Mouse (Mus musculus): ENCODE measurements around the gene Mydgf. TPM values are rescaled to one million over a fixed set of nuclear protein-coding genes. Genes with fewer than 3 reads are reported as not detected.

Gene Mydgf
- polyA plus RNA-seq, 1 experiment, result 49.9 TPM

DNA sequence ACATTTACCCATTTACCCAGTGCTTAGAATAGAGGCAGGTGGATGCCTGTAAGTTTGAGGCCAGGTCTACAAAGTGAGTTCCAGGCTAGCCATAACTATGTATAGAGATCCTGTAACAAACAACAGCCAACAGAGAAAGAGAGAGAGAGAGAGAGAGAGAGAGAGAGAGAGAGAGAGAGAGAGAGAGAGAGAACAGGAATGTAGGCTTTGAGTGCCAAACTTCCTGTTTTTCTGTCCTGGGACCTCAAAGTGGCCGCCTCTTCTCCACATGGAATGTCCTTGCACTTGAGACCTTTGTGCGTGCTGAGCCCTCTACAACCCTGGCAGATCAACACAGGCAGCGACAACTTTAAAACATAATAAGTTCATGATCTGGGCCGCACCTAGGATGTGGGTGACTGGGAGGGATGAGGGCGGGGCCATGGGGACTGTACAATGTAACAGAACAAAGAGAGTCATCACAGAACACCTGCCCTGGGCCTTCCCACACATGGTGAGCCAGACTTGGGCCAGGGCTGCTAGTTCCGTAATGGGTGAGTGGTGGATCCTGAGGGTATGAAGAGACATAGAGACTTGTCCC, 20.1 kb downstream of the Mydgf start:
- no peak overlapping the region for H3K27ac ChIP-seq (ENCODE audit: control insufficient read depth, insufficient read depth, low read depth, low read length)
- no peak overlapping the region for H3K4me3 ChIP-seq (ENCODE audit: control insufficient read depth, low read depth, low read length)

DNA sequence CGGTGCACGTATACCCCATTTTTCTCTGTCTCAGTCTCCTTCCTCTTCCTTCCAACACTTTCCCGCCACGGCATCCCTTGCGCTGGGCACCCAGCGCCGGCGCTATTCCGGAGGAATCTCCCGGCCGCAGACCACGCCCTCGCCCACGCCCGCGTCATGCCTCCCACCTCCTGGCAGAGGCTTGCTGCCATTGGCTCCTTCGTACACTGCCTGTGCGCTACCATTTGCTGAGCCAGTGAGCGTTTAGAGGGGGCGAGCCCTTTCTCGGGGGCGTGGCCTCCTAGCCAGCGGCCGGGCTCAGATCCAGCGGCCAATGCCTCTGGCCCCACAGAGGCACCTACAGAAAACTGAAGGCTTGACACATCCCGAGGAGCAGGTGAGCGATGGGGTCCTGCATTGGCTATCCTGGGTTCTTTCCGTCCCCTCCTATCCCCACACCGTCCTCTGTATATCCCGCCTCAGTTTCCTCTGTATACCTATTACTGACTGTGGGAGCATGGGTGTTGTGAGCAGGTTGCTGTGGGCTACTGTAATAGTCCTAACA, 21.4 kb downstream of the Mydgf start, which contains the start of gene Tnfaip8l1:
Gene Tnfaip8l1 (plus strand): TSS at position 247 of the 544 bp plus-strand sequence.
- H3K27me3 ChIP-seq (ENCODE audit: control insufficient read depth, insufficient read depth, low read length), result no peaks in the 10 kb centered on the region
- H3K4me1 ChIP-seq (ENCODE audit: control insufficient read depth, insufficient read depth, low read length), result peaks cover 11% of the 10 kb centered on the region
- TF ChIP-seq POLR2A (IDR thresholded peaks at IDR 0.05; ENCODE audit: control insufficient read depth, low read depth, low read length) (no peak), CTCF (IDR thresholded peaks at IDR 0.05; ENCODE audit: control insufficient read depth, insufficient read depth, insufficient replicate concordance, low read depth, low read length) (no peak)
- H3K4me3 ChIP-seq (ENCODE audit: control insufficient read depth, low read depth, low read length), result peak within 1 kb of the TSS; percentile 49
- no peak within 1 kb of the TSS for H3K27ac ChIP-seq (ENCODE audit: control insufficient read depth, insufficient read depth, low read depth, low read length)
- H3K36me3 ChIP-seq (ENCODE audit: control insufficient read depth, insufficient read depth, low read length), result no peaks in the 10 kb centered on the region

More for the DNA sequence above, 20.1 kb downstream of the Mydgf start:
- Histone ChIP-seq H3K27me3 (ENCODE audit: control insufficient read depth, insufficient read depth, low read length) (no peaks in the 10 kb centered on the region), H3K4me1 (ENCODE audit: control insufficient read depth, insufficient read depth, low read length) (peaks cover 11% of the 10 kb centered on the region), H3K36me3 (ENCODE audit: control insufficient read depth, insufficient read depth, low read length) (no peaks in the 10 kb centered on the region)
- TF ChIP-seq POLR2A (IDR thresholded peaks at IDR 0.05; ENCODE audit: control insufficient read depth, low read depth, low read length) (no peak), CTCF (IDR thresholded peaks at IDR 0.05; ENCODE audit: control insufficient read depth, insufficient read depth, insufficient replicate concordance, low read depth, low read length) (no peak)

DNA sequence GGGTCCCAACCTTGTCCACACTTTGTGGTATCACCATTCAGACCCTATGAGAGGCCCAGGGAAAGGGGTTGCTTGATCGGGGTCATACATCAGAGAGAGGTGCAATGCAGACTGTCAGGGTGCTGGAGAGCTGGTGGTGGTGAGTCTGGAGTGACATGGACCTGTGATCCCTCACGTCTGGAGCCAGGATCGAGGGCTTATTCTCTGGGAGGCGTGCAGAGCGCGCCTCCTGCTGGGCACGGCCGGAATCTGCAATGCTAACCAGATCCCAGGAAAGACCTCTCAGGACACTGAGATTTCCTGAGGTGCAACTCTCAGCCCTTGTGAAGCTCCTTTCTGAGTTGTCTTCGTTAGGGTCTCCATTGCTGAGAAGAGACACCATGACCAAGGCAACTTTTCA, 24.0 kb downstream of the Mydgf start:
- H3K4me3 ChIP-seq (ENCODE audit: control insufficient read depth, low read depth, low read length), result no peak overlapping the region
- no peak overlapping the region for H3K27ac ChIP-seq (ENCODE audit: control insufficient read depth, insufficient read depth, low read depth, low read length)

DNA sequence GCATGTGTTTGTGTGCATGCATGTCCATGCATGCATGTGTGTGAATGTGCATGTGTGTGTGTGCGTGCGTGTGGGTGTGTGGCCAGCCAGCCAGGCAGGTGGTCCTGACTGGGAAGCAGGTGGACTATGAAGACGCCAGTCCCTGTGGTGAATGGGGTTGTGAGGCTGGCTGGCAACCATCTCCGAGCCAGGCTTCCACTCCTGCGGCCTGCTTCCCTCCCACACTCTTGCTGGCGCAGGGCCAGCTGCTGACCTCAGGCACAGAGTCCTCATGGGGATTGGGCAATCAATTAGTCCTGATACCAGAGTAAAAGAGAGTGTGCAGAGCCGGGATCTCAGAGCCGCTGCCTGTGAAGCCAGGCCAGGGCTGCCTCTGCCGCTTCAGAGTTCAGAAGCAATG, 30.1 kb downstream of the Mydgf start:
- H3K4me1 ChIP-seq (ENCODE audit: control insufficient read depth, insufficient read depth, low read length), result peaks cover 4% of the 10 kb centered on the region
- no peaks in the 10 kb centered on the region for H3K36me3 ChIP-seq (ENCODE audit: control insufficient read depth, insufficient read depth, low read length)
- no peak for TF ChIP-seq CTCF (IDR thresholded peaks at IDR 0.05; ENCODE audit: control insufficient read depth, insufficient read depth, insufficient replicate concordance, low read depth, low read length)
- no peak for TF ChIP-seq POLR2A (IDR thresholded peaks at IDR 0.05; ENCODE audit: control insufficient read depth, low read depth, low read length)
- H3K27me3 ChIP-seq (ENCODE audit: control insufficient read depth, insufficient read depth, low read length), result no peaks in the 10 kb centered on the region
- H3K27ac ChIP-seq (ENCODE audit: control insufficient read depth, insufficient read depth, low read depth, low read length), result no peak overlapping the region
- no peak overlapping the region for H3K4me3 ChIP-seq (ENCODE audit: control insufficient read depth, low read depth, low read length)

More for the DNA sequence above, 24.0 kb downstream of the Mydgf start:
- peaks cover 11% of the 10 kb centered on the region for H3K4me1 ChIP-seq (ENCODE audit: control insufficient read depth, insufficient read depth, low read length)
- TF ChIP-seq CTCF (IDR thresholded peaks at IDR 0.05; ENCODE audit: control insufficient read depth, insufficient read depth, insufficient replicate concordance, low read depth, low read length), result peak; percentile 65; the same call in 1 of the 2 replicates
- no peak for TF ChIP-seq POLR2A (IDR thresholded peaks at IDR 0.05; ENCODE audit: control insufficient read depth, low read depth, low read length)
- H3K27me3 ChIP-seq (ENCODE audit: control insufficient read depth, insufficient read depth, low read length), result no peaks in the 10 kb centered on the region
- H3K36me3 ChIP-seq (ENCODE audit: control insufficient read depth, insufficient read depth, low read length), result no peaks in the 10 kb centered on the region

DNA sequence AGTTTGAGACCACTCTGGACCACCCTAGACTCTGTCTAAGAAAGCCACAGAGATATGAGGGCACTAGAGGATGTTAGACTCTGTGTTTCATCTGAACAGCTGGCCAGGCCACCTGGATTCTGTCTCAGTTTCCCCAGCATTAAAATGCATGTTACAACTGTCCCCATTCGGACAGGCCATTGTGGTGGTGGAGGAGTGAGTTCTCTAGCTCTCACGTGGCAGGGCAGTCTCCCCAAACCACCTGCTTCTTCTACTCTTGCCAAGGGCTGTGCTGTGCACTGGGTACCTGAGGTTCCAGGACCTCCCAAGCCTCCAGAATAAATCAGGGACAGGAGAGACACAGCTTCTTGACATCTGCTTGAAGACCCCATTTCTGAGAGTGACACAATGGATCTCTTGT, 33.8 kb downstream of the Mydgf start:
- H3K4me3 ChIP-seq (ENCODE audit: control insufficient read depth, low read depth, low read length), result no peak overlapping the region
- TF ChIP-seq POLR2A (IDR thresholded peaks at IDR 0.05; ENCODE audit: control insufficient read depth, low read depth, low read length) (no peak), CTCF (IDR thresholded peaks at IDR 0.05; ENCODE audit: control insufficient read depth, insufficient read depth, insufficient replicate concordance, low read depth, low read length) (no peak)
- no peak overlapping the region for H3K27ac ChIP-seq (ENCODE audit: control insufficient read depth, insufficient read depth, low read depth, low read length)
- no peaks in the 10 kb centered on the region for H3K27me3 ChIP-seq (ENCODE audit: control insufficient read depth, insufficient read depth, low read length)
- H3K36me3 ChIP-seq (ENCODE audit: control insufficient read depth, insufficient read depth, low read length), result no peaks in the 10 kb centered on the region
- peaks cover 4% of the 10 kb centered on the region for H3K4me1 ChIP-seq (ENCODE audit: control insufficient read depth, insufficient read depth, low read length)

DNA sequence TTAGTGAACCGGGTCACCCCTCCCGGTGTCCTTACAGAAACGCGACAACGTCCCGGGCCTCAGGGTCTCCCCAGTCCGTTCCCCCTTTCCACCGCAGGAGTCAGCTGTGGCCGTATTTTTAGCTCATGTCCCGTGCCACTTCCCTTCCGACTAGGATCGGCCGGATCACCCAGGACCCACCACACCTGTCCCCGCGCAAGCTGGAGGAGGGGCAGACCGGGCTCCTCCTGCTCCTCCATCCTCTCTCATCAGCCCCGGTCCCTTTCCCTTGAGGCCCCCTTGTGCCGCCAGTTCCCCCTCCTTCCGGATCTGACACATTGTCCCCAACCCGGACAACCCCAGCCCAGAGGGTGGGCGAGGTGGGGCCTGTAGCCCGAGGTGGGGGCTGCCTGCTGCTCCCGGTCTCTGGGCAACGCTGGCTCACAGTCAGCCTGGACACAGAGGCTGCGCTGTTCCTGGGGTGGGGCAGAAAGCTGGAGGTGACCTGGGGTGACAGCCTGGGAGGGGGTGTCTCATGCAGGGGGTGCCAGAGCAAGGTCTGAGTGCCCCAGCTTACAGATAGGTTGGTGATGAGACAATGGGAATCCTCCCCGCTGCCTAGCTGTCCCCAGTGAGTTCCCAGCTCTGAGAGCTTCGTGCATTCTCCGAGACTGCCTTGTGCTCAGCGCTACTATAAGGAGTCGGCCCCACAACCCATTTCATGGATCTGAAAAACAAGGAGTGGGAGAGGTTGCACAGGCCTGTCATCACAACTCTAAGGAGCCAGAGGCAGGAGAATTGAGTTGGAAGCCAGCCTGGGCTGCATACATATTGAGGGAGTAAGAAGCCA, 34.7 kb downstream of the Mydgf start:
- Histone ChIP-seq H3K36me3 (ENCODE audit: control insufficient read depth, insufficient read depth, low read length) (no peaks in the 10 kb centered on the region), H3K27me3 (ENCODE audit: control insufficient read depth, insufficient read depth, low read length) (no peaks in the 10 kb centered on the region), H3K27ac (ENCODE audit: control insufficient read depth, insufficient read depth, low read depth, low read length) (no peak overlapping the region), H3K4me1 (ENCODE audit: control insufficient read depth, insufficient read depth, low read length) (peaks cover 4% of the 10 kb centered on the region), H3K4me3 (ENCODE audit: control insufficient read depth, low read depth, low read length) (peak overlapping the region; percentile 8; the same call in 1 of the 2 replicates)
- no peak for TF ChIP-seq CTCF (IDR thresholded peaks at IDR 0.05; ENCODE audit: control insufficient read depth, insufficient read depth, insufficient replicate concordance, low read depth, low read length)
- TF ChIP-seq POLR2A (IDR thresholded peaks at IDR 0.05; ENCODE audit: control insufficient read depth, low read depth, low read length), result no peak

DNA sequence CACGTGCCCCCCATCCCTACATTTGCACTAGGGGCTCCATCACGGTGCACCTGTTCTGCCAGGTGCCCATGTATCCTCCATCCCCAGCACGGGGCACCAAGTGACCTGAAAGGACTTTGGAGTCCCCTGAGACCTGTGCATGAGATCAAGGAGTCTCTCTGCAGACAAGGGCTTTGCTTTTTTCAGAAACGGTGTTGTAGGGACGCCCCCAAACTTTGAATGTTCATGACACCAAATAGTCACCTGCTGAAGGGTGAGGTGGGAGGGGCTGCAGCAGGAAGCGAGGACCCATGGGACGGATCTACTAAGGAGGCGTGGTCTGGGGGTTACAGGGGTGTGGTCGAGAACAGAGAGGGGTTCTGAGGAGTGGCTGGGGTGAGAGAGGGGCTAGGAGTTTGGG, 35.4 kb downstream of the Mydgf start:
- Histone ChIP-seq H3K4me3 (ENCODE audit: control insufficient read depth, low read depth, low read length) (no peak overlapping the region), H3K27me3 (ENCODE audit: control insufficient read depth, insufficient read depth, low read length) (no peaks in the 10 kb centered on the region)
- no peak for TF ChIP-seq CTCF (IDR thresholded peaks at IDR 0.05; ENCODE audit: control insufficient read depth, insufficient read depth, insufficient replicate concordance, low read depth, low read length)
- no peak for TF ChIP-seq POLR2A (IDR thresholded peaks at IDR 0.05; ENCODE audit: control insufficient read depth, low read depth, low read length)

More for the DNA sequence above, 35.4 kb downstream of the Mydgf start:
- Histone ChIP-seq H3K4me1 (ENCODE audit: control insufficient read depth, insufficient read depth, low read length) (peaks cover 4% of the 10 kb centered on the region), H3K27ac (ENCODE audit: control insufficient read depth, insufficient read depth, low read depth, low read length) (no peak overlapping the region), H3K36me3 (ENCODE audit: control insufficient read depth, insufficient read depth, low read length) (no peaks in the 10 kb centered on the region)
